Mouse (Mus musculus) hindbrain, embryonic 14.5 days (tissue): Measurements from ENCODE around the gene Irf4. TPM values are rescaled to one million over a fixed set of nuclear protein-coding genes. Genes with fewer than 3 reads are reported as not detected.

Experiments
- ATAC-seq: fragments of 200-750 bp; cut with Nextera tagmentation; 2 replicates; pipeline ENCODE4 v1.8.0; 2017; ENCODE audit warnings: moderate number of reproducible peaks, mild to moderate bottlenecking, moderate TSS enrichment, moderate library complexity; ENCODE audit not compliant: low FRiP score
- DNase-seq: peaks from one replicate; pipeline ENCODE4 v3.0.0-alpha.2; 2015; ENCODE audit warnings: low spot score
- H3K27ac ChIP-seq: fragments of 300-500 bp; sonication (generic); 2 replicates; pipeline ENCODE4 v1.5.1; 2014; ENCODE audit warnings: mild to moderate bottlenecking, moderate library complexity
- H3K27me3 ChIP-seq: fragments of 300-500 bp; sonication (generic); 2 replicates; pipeline ENCODE4 v1.6.1; 2014; ENCODE audit warnings: mild to moderate bottlenecking, low read length, mixed read lengths; ENCODE audit not compliant: control insufficient read depth, insufficient read depth
- H3K36me3 ChIP-seq: fragments of 300-500 bp; sonication (generic); replicated peaks from 2 replicates; pipeline ENCODE4 v1.6.1; 2014; ENCODE audit not compliant: control insufficient read depth, insufficient read depth
- H3K4me1 ChIP-seq: fragments of 300-500 bp; sonication (generic); replicated peaks from 2 replicates; pipeline ENCODE4 v1.6.1; 2014; ENCODE audit warnings: antibody characterized with exemption, low read length, mixed read lengths; ENCODE audit not compliant: control insufficient read depth, insufficient read depth
- H3K4me2 ChIP-seq: fragments of 300-500 bp; sonication (generic); replicated peaks from 2 replicates; pipeline ENCODE4 v1.6.1; 2014; ENCODE audit warnings: mild to moderate bottlenecking, moderate library complexity
- H3K4me3 ChIP-seq: fragments of 300-500 bp; sonication (generic); replicated peaks from 2 replicates; pipeline ENCODE4 v1.5.1; 2014; ENCODE audit warnings: mild to moderate bottlenecking, low read length
- H3K9ac ChIP-seq: fragments of 300-500 bp; sonication (generic); 2 replicates; pipeline ENCODE4 v1.6.1; 2014
- H3K9me3 ChIP-seq: fragments of 300-500 bp; sonication (generic); 2 replicates; pipeline ENCODE4 v1.6.1; 2016; ENCODE audit warnings: low read length; ENCODE audit not compliant: control insufficient read depth
- WGBS: fragments of 180-500 bp; shearing (Covaris S2); extraction: QIAGEN DNeasy Blood & Tissue Kit; methylation state at CpG from one replicate; pipeline ENCODE4 v1.1.7; 2014; 5-methylcytosine and 5-hydroxymethylcytosine counted together
- polyA plus RNA-seq: library from polyadenylated mRNA; unstranded; fragments of >200 nt; fragmentation: Nextera tagmentation; extraction: Ambion mirVana; gene quantifications from 2 replicates; pipeline ENCODE4 v1.2.1, GENCODE M21; 2014

Irf4 gene
- polyA plus RNA-seq, 1 experiment from 2014 or later, result 0.25 TPM

DNA sequence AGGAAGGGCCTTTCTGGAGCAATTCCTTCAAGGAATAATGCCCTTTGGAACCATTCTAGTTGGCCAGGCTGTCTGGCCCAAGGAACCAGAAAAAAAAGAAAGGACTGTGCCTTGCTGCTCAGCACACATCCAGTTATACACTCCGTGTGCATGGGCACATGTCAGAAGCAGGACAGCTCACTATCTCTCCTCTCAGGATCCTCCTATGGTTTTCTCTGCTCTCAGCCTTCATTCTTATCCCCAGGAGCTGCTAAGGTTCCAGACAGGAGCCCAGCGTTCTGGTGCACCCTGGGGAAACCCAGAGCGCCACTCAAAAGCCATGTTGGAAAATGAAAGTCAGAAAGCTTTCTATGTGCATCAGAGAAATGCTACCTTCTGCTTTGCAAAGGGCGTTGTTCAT, 33.5 kb upstream of the Irf4 start:
- H3K4me2 ChIP-seq, result no peak overlapping the region
- DNase-seq, result no peak
- 81% methylated on average over 4 of the region's 4 CpGs for WGBS
- H3K27ac ChIP-seq, result no peak overlapping the region
- no peaks in the 10 kb centered on the region for H3K9me3 ChIP-seq
- no peak overlapping the region for H3K4me3 ChIP-seq
- ATAC-seq, result no peak
- H3K36me3 ChIP-seq, result no peaks in the 10 kb centered on the region
- no peaks in the 10 kb centered on the region for H3K4me1 ChIP-seq
- H3K27me3 ChIP-seq, result no peaks in the 10 kb centered on the region
- no peak overlapping the region for H3K9ac ChIP-seq

DNA sequence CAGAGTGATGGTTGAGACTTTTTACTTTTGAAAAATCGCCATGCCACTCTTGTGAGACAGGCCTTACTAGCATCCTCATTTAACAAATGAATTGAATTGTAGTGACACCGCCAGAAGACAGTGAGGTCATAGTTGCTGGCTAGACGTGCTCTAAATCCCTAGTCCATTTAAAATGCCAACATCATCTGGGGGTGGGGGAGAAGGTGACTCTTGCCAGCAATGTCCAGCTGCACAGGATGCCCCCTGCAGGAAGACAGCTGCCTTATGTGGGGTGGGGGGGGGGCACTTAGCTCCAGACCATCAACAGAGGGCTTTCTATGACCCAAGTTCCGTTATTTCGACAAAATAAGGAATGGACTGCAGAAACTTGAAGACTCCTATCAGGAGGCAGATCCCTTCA, 32.4 kb upstream of the Irf4 start:
- no peaks in the 10 kb centered on the region for H3K36me3 ChIP-seq
- no peaks in the 10 kb centered on the region for H3K9me3 ChIP-seq
- no peaks in the 10 kb centered on the region for H3K4me1 ChIP-seq
- no peak overlapping the region for H3K4me3 ChIP-seq
- H3K27ac ChIP-seq, result no peak overlapping the region
- 73% methylated on average over 5 of the region's 5 CpGs for WGBS
- H3K9ac ChIP-seq, result no peak overlapping the region
- H3K27me3 ChIP-seq, result no peaks in the 10 kb centered on the region
- DNase-seq, result no peak
- no peak for ATAC-seq
- no peak overlapping the region for H3K4me2 ChIP-seq

DNA sequence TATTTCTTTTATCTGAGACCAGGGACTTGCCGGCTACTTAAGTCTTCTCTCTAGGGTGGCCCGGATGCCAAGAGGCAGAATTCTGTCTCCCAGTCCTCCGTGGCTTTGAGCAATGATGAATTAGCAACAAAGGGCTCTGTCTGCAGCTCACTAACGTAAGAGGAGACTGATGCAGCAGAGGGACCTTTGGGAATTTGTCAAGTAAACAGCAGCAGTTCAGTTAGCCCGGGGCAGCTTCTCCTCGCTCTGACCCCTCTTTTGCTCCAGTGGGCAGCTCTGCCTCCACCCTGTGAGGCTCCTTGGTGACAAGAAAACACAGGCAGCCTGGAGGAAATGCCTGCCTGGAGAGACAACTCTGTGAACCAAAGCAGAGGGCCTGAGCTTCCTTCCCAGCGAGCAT, 26.4 kb upstream of the Irf4 start:
- 9% methylated on average over 7 of the region's 7 CpGs for WGBS
- Histone ChIP-seq H3K4me3 (no peak overlapping the region), H3K27ac (peak overlapping the region; percentile 43), H3K4me2 (peak overlapping the region; percentile 32; the same call in 1 of the 2 replicates), H3K9me3 (no peaks in the 10 kb centered on the region), H3K9ac (0 out of 2 replicates have a peak overlapping the region, but pooled peaks have one; percentile 39), H3K27me3 (no peaks in the 10 kb centered on the region), H3K4me1 (peaks cover 10% of the 10 kb centered on the region), H3K36me3 (no peaks in the 10 kb centered on the region)
- peak; percentile 24 for DNase-seq
- peak; percentile 25; the same call in 1 of the 2 replicates for ATAC-seq

DNA sequence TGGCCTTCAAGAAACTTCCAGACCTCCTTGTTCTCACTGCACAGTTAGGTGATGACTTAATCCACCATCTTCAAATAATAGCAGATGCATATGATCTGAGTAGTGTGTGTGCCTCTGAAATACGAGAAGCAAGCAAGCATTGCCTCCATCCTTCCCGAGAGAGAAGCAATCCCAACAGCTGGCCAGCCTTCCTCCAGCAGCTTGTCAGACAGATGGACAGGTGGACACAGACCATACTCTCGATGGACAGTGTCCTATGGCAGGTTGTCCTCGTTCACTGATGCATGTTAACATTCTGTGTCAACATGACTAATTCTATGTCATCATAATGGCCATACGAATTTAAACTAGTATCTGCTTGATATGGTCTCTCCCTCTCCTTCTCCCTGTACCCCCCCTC, 25.8 kb upstream of the Irf4 start:
- ATAC-seq, result peak; percentile 15; the same call in 1 of the 2 replicates

DNA sequence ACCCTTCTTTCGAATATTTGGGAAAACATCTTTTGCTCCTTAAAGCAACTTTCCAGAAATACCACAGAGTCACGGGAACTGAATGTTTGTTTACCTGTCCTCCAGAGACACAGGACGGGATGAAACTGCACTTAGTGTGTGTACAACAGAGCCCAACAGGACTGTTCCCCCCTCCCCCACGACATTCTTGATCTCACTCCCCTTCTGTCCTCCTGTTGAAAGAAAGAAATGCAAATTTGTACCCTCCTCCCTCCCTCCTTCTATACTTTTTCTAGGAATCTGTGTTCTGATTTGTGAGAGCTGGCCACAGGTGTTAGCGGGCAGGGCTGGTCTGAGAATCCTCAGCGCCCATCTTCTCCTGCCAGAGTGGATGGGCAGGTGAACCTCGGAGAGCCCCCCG, 25.2 kb upstream of the Irf4 start:
- Histone ChIP-seq H3K36me3 (no peaks in the 10 kb centered on the region), H3K4me1 (peaks cover 10% of the 10 kb centered on the region), H3K4me2 (no peak overlapping the region), H3K9me3 (no peaks in the 10 kb centered on the region), H3K27me3 (no peaks in the 10 kb centered on the region), H3K27ac (no peak overlapping the region), H3K9ac (no peak overlapping the region), H3K4me3 (no peak overlapping the region)
- 63% methylated on average over 8 of the region's 8 CpGs for WGBS
- no peak for DNase-seq
- ATAC-seq, result no peak

More for the DNA sequence above, 25.8 kb upstream of the Irf4 start:
- no peak overlapping the region for H3K9ac ChIP-seq
- no peaks in the 10 kb centered on the region for H3K27me3 ChIP-seq
- H3K4me2 ChIP-seq, result no peak overlapping the region
- peaks cover 10% of the 10 kb centered on the region for H3K4me1 ChIP-seq
- no peak for DNase-seq
- no peak overlapping the region for H3K4me3 ChIP-seq
- H3K9me3 ChIP-seq, result no peaks in the 10 kb centered on the region
- H3K36me3 ChIP-seq, result no peaks in the 10 kb centered on the region
- 61% methylated on average over 5 of the region's 5 CpGs for WGBS
- no peak overlapping the region for H3K27ac ChIP-seq

DNA sequence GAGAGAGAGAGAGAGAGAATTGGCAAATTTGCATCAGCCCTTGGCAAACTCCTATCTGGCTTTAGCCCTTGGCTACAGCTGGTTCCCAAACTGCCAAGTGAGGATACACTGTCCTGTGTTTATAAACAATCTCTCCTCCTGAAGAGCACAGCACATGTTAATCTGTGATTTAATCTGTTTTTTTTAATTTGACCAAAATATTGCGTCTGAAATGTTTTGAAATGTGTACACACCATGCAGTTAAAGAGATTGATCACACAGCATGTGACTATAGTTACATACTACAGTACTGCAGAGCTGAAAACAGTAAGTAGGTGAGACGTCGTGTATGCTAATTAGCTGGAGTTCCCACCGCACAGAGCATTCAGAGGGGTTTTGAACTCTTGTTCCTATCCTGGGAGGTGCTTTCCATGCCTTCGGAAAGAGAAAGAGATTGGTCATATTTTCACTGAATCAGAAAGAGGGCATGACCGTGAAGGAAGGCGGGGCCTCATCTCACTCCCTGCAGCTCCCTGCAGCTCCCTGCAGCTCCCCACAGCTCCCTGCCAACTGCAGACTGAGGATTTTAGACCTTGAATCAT, 24.2 kb upstream of the Irf4 start:
- no peaks in the 10 kb centered on the region for H3K27me3 ChIP-seq
- H3K4me3 ChIP-seq, result no peak overlapping the region
- no peak overlapping the region for H3K9ac ChIP-seq
- H3K27ac ChIP-seq, result no peak overlapping the region
- DNase-seq (no peak), ATAC-seq (peak; percentile 51; the same call in 1 of the 2 replicates)
- WGBS, result 27% methylated on average over 7 of the region's 7 CpGs
- H3K36me3 ChIP-seq, result no peaks in the 10 kb centered on the region
- 0 out of 2 replicates have a peak overlapping the region, but pooled peaks have one; percentile 6 for H3K4me2 ChIP-seq
- H3K9me3 ChIP-seq, result no peaks in the 10 kb centered on the region
- peaks cover 10% of the 10 kb centered on the region for H3K4me1 ChIP-seq

DNA sequence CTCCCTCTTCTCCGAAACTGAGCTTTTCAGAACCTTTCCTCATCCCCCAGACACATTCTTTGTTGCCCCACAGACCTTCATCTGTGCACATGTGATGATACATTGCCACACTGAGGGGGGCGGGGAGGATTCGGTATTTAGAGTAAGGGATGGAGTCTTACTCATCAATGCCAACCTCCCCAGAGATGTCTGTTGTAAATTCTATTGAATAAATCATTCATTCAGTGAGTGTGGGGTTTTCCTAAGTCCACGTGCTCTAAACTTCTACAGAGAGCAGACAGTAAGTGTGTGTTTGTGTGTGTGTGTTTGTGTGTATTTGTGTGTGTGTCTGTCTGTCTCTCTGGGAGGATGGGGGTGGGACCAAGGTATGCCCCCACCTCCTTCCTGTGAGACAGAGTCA, 22.1 kb upstream of the Irf4 start:
- Histone ChIP-seq H3K36me3 (no peaks in the 10 kb centered on the region), H3K4me3 (no peak overlapping the region), H3K9ac (no peak overlapping the region), H3K27ac (no peak overlapping the region), H3K4me1 (peaks cover 10% of the 10 kb centered on the region), H3K27me3 (no peaks in the 10 kb centered on the region), H3K4me2 (no peak overlapping the region), H3K9me3 (no peaks in the 10 kb centered on the region)
- WGBS, result 89% methylated on average over 4 of the region's 4 CpGs
- no peak for ATAC-seq
- no peak for DNase-seq

DNA sequence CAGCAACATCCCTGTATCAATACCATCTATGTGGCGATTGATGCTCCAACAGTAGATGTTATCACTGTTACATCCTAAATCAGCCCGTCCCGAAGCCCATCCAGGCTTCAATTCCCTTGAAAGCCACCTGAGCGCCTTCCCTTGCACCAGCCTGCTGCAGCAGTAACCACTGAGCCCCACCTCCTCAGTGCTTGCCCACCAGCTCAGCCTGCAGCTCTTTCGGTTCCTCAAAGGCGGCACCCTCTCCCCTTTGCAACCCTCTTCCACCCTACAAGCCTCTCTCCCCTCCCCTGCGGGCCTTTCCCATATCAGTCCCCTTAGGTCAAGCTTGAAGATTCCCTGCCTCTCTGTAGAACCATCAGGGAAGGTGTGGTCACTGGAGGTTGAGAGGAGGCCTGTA, 20.9 kb upstream of the Irf4 start:
- ATAC-seq (no peak), DNase-seq (no peak)
- H3K4me1 ChIP-seq, result peaks cover 4% of the 10 kb centered on the region; the same call in 1 of the 2 replicates
- no peak overlapping the region for H3K4me2 ChIP-seq
- H3K27me3 ChIP-seq, result no peaks in the 10 kb centered on the region
- no peak overlapping the region for H3K9ac ChIP-seq
- no peak overlapping the region for H3K4me3 ChIP-seq
- no peaks in the 10 kb centered on the region for H3K9me3 ChIP-seq
- no peak overlapping the region for H3K27ac ChIP-seq
- WGBS, result 95% methylated on average over 7 of the region's 7 CpGs
- no peaks in the 10 kb centered on the region for H3K36me3 ChIP-seq

DNA sequence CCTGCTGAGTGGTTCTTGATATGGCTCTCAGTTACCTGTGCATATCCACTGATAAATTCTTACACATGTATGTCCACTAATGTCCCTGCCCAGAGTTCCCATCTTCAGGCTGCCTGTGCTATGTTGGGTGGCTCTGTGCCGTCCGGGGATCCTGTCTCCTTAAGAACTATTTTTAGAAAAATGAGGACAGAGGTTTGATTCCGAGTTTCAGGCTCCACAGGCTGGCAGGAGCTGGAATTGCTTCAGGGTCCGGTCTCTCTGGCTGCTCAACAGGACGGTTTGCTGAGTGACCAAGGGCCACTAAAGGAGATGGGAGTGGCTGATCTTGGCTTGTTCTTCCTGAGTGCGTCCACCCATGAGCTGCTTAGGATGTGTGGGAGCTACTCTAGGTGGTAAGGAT, 19.8 kb upstream of the Irf4 start:
- DNase-seq (no peak), ATAC-seq (no peak)
- H3K27ac ChIP-seq, result no peak overlapping the region
- no peak overlapping the region for H3K4me2 ChIP-seq
- H3K9ac ChIP-seq, result no peak overlapping the region
- H3K4me1 ChIP-seq, result peaks cover 4% of the 10 kb centered on the region; the same call in 1 of the 2 replicates
- no peaks in the 10 kb centered on the region for H3K36me3 ChIP-seq
- 62% methylated on average over 6 of the region's 6 CpGs for WGBS
- no peak overlapping the region for H3K4me3 ChIP-seq
- no peaks in the 10 kb centered on the region for H3K9me3 ChIP-seq
- H3K27me3 ChIP-seq, result no peaks in the 10 kb centered on the region
